Mouse (Mus musculus) intestine, embryonic 14.5 days (tissue): ENCODE data around the gene Trabd2b. TPM values are rescaled to one million over a fixed set of nuclear protein-coding genes. Genes with fewer than 3 reads are reported as not detected.

ENCODE experiments used
- ATAC-seq: fragments of 200-750 bp; cut with Nextera tagmentation; replicated peaks from 2 replicates; pipeline ENCODE4 v1.8.0; 2017; ENCODE audit warnings: low read depth, moderate number of reproducible peaks, moderate TSS enrichment, moderate library complexity; ENCODE audit not compliant: low FRiP score, low TSS enrichment
- DNase-seq: peaks from one replicate; pipeline ENCODE4 v3.0.0-alpha.2; 2018; ENCODE audit warnings: low spot score
- H3K27ac ChIP-seq: fragments of 300-500 bp; sonication (generic); 2 replicates; pipeline ENCODE4 v1.5.1; 2014; ENCODE audit warnings: low read depth, mild to moderate bottlenecking, control low read depth
- H3K27me3 ChIP-seq: fragments of 300-500 bp; sonication (generic); replicated peaks from 2 replicates; pipeline ENCODE4 v1.6.1; 2014; ENCODE audit warnings: low read length, control low read depth; ENCODE audit not compliant: control insufficient read depth, insufficient read depth
- H3K36me3 ChIP-seq: fragments of 300-500 bp; sonication (generic); 2 replicates; pipeline ENCODE4 v1.6.1; 2014; ENCODE audit warnings: low read length, control low read depth; ENCODE audit not compliant: control insufficient read depth, insufficient read depth
- H3K4me1 ChIP-seq: fragments of 300-500 bp; sonication (generic); replicated peaks from 2 replicates; pipeline ENCODE4 v1.6.1; 2014; ENCODE audit warnings: low read length, control low read depth, mixed read lengths; ENCODE audit not compliant: control insufficient read depth, insufficient read depth
- H3K4me2 ChIP-seq: fragments of 300-500 bp; sonication (generic); 2 replicates; pipeline ENCODE4 v1.6.1; 2014; ENCODE audit warnings: low read length
- H3K4me3 ChIP-seq: fragments of 300-500 bp; sonication (generic); 2 replicates; pipeline ENCODE4 v1.5.1; 2014; ENCODE audit warnings: low read depth, low read length, control low read depth, mixed read lengths
- H3K9ac ChIP-seq: fragments of 300-500 bp; sonication (generic); 2 replicates; pipeline ENCODE4 v1.6.1; 2014; ENCODE audit warnings: mild to moderate bottlenecking, low read length
- H3K9me3 ChIP-seq: fragments of 300-500 bp; sonication (generic); 2 replicates; pipeline ENCODE4 v1.6.1; 2016; ENCODE audit warnings: low read length, control low read depth; ENCODE audit not compliant: control insufficient read depth
- WGBS: fragments of 180-500 bp; shearing (Covaris S2); extraction: QIAGEN DNeasy Blood & Tissue Kit; methylation state at CpG from one replicate; pipeline ENCODE4 v1.1.7; 2014; 5-methylcytosine and 5-hydroxymethylcytosine counted together
- polyA plus RNA-seq: library from polyadenylated mRNA; unstranded; fragments of >200 nt; fragmentation: Nextera tagmentation; extraction: Ambion mirVana; gene quantifications from 2 replicates; pipeline ENCODE4 v1.2.1, GENCODE M21; 2014

Trabd2b gene
- polyA plus RNA-seq, 1 experiment from 2014 or later: 0.72 TPM

GRCm38 (mm10) chr4:114415925-114416645 is 9.6 kb downstream of the Trabd2b start:
- Histone ChIP-seq H3K4me2 (no peak overlapping the region), H3K27ac (no peak overlapping the region), H3K4me3 (no peak overlapping the region), H3K4me1 (peaks cover 4% of the 10 kb centered on the region), H3K9me3 (no peaks in the 10 kb centered on the region), H3K36me3 (no peaks in the 10 kb centered on the region), H3K9ac (no peak overlapping the region), H3K27me3 (no peaks in the 10 kb centered on the region)
- WGBS: 41% methylated on average over 16 of the region's 16 CpGs
- ATAC-seq (no peak), DNase-seq (peak; percentile 38)

- DNase-seq (no peak), ATAC-seq (no peak)
- H3K9ac ChIP-seq: no peak overlapping the region
- H3K4me2 ChIP-seq: no peak overlapping the region
- H3K4me3 ChIP-seq: no peak overlapping the region
- H3K4me1 ChIP-seq: no peaks in the 10 kb centered on the region; the same call in 1 of the 2 replicates
- no peaks in the 10 kb centered on the region for H3K9me3 ChIP-seq
- H3K36me3 ChIP-seq: no peaks in the 10 kb centered on the region
- WGBS: 72% methylated on average over 2 of the region's 2 CpGs
- no peaks in the 10 kb centered on the region for H3K27me3 ChIP-seq
- H3K27ac ChIP-seq: no peak overlapping the region
Measured at GRCm38 (mm10) chr4:114420154-114420553, 13.6 kb downstream of the Trabd2b start.

- ATAC-seq (no peak), DNase-seq (no peak)
- Histone ChIP-seq H3K4me1 (no peaks in the 10 kb centered on the region; the same call in 1 of the 2 replicates), H3K4me2 (no peak overlapping the region), H3K9ac (no peak overlapping the region), H3K27ac (no peak overlapping the region), H3K4me3 (no peak overlapping the region), H3K36me3 (no peaks in the 10 kb centered on the region), H3K27me3 (no peaks in the 10 kb centered on the region), H3K9me3 (no peaks in the 10 kb centered on the region)
- WGBS: 29% methylated on average over 6 of the region's 6 CpGs
Measured at GRCm38 (mm10) chr4:114423084-114423483, 16.6 kb downstream of the Trabd2b start.

- 41% methylated on average over 5 of the region's 5 CpGs for WGBS
- no peaks in the 10 kb centered on the region; the same call in 1 of the 2 replicates for H3K4me1 ChIP-seq
- no peaks in the 10 kb centered on the region for H3K9me3 ChIP-seq
Measured at GRCm38 (mm10) chr4:114425808-114426207, 19.3 kb downstream of the Trabd2b start.

GRCm38 (mm10) chr4:114432742-114433141 is 26.2 kb downstream of the Trabd2b start:
- no peak for ATAC-seq
- no peak overlapping the region for H3K4me3 ChIP-seq
- H3K9me3 ChIP-seq: no peaks in the 10 kb centered on the region
- no peak overlapping the region for H3K9ac ChIP-seq
- H3K36me3 ChIP-seq: no peaks in the 10 kb centered on the region
- no peaks in the 10 kb centered on the region for H3K4me1 ChIP-seq
- H3K27me3 ChIP-seq: no peaks in the 10 kb centered on the region
- 86% methylated on average over 2 of the region's 2 CpGs for WGBS
- H3K27ac ChIP-seq: no peak overlapping the region
- DNase-seq: no peak
- no peak overlapping the region for H3K4me2 ChIP-seq

More at GRCm38 (mm10) chr4:114425808-114426207, 19.3 kb downstream of the Trabd2b start:
- H3K27ac ChIP-seq: no peak overlapping the region
- ATAC-seq (no peak), DNase-seq (no peak)
- H3K9ac ChIP-seq: no peak overlapping the region
- H3K4me2 ChIP-seq: no peak overlapping the region
- H3K27me3 ChIP-seq: no peaks in the 10 kb centered on the region
- no peak overlapping the region for H3K4me3 ChIP-seq
- H3K36me3 ChIP-seq: no peaks in the 10 kb centered on the region

- ATAC-seq: no peak
- Histone ChIP-seq H3K4me3 (no peak overlapping the region), H3K4me2 (no peak overlapping the region), H3K4me1 (no peaks in the 10 kb centered on the region), H3K9ac (no peak overlapping the region), H3K36me3 (no peaks in the 10 kb centered on the region), H3K27me3 (no peaks in the 10 kb centered on the region), H3K27ac (no peak overlapping the region), H3K9me3 (no peaks in the 10 kb centered on the region)
- DNase-seq: no peak
- WGBS: 91% methylated on average over 1 of the region's 1 CpGs
Measured at GRCm38 (mm10) chr4:114433440-114433839, 26.9 kb downstream of the Trabd2b start.

- Histone ChIP-seq H3K9me3 (no peaks in the 10 kb centered on the region), H3K36me3 (no peaks in the 10 kb centered on the region), H3K27me3 (no peaks in the 10 kb centered on the region), H3K4me1 (no peaks in the 10 kb centered on the region), H3K27ac (no peak overlapping the region), H3K4me3 (no peak overlapping the region), H3K9ac (no peak overlapping the region), H3K4me2 (no peak overlapping the region)
- no peak for ATAC-seq
- 61% methylated on average over 1 of the region's 1 CpGs for WGBS
- DNase-seq: no peak
Measured at GRCm38 (mm10) chr4:114434766-114435165, 28.2 kb downstream of the Trabd2b start.

- Histone ChIP-seq H3K36me3 (no peaks in the 10 kb centered on the region), H3K4me1 (no peaks in the 10 kb centered on the region), H3K27ac (no peak overlapping the region), H3K9me3 (no peaks in the 10 kb centered on the region), H3K27me3 (no peaks in the 10 kb centered on the region), H3K4me2 (no peak overlapping the region), H3K4me3 (no peak overlapping the region), H3K9ac (no peak overlapping the region)
- no peak for DNase-seq
- WGBS: 82% methylated on average over 7 of the region's 7 CpGs
- ATAC-seq: no peak
Measured at GRCm38 (mm10) chr4:114435381-114435780, 28.9 kb downstream of the Trabd2b start.

- Histone ChIP-seq H3K4me3 (no peak overlapping the region), H3K9me3 (no peaks in the 10 kb centered on the region), H3K9ac (no peak overlapping the region), H3K27me3 (no peaks in the 10 kb centered on the region), H3K4me1 (no peaks in the 10 kb centered on the region), H3K4me2 (no peak overlapping the region), H3K36me3 (no peaks in the 10 kb centered on the region), H3K27ac (no peak overlapping the region)
- DNase-seq (no peak), ATAC-seq (no peak)
- WGBS: 60% methylated on average over 2 of the region's 2 CpGs
Measured at GRCm38 (mm10) chr4:114438764-114439163, 32.2 kb downstream of the Trabd2b start.
